Mouse (Mus musculus) v-Abl transformed pro-B cells (cell line): Measurements from ENCODE around the gene Gpx7.

ENCODE experiments used
- in situ Hi-C, 2 experiments: fragments of 400-800 bp; cut with MboI; formaldehyde crosslinking; loops; one replicate each; pipeline ENCODE4 v1.15.1; 2025; ENCODE audit not compliant: unreplicated experiment in 2 of 2

The Gpx7 gene

GRCm38 (mm10) chr4:108406861-108407401, at the start of gene Gpx7:
Gene Gpx7, minus strand, starts transcription at chr4:108406961.
- in situ Hi-C loops: no loop called here

GRCm38 (mm10) chr4:108456028-108456427, 49.3 kb upstream of the Gpx7 start:
- in situ Hi-C loops: no loop called here

- in situ Hi-C loops: no loop called here
Observed at GRCm38 (mm10) chr4:108448091-108448490, 41.3 kb upstream of the Gpx7 start.

- in situ Hi-C loops: no loop called here
Observed at GRCm38 (mm10) chr4:108438082-108438840, 31.5 kb upstream of the Gpx7 start.

- in situ Hi-C loops: no loop called here
Observed at GRCm38 (mm10) chr4:108436225-108436624, 29.5 kb upstream of the Gpx7 start.

- in situ Hi-C loops: no loop called here
Observed at GRCm38 (mm10) chr4:108435646-108436045, 28.9 kb upstream of the Gpx7 start.

GRCm38 (mm10) chr4:108434781-108435180, 28.0 kb upstream of the Gpx7 start:
- in situ Hi-C loops: no loop called here

- in situ Hi-C loops: no loop called here
Observed at GRCm38 (mm10) chr4:108434221-108434620, 27.5 kb upstream of the Gpx7 start.

GRCm38 (mm10) chr4:108433341-108433740, 26.6 kb upstream of the Gpx7 start:
- in situ Hi-C loops: no loop called here

- in situ Hi-C loops: no loop called here
Observed at GRCm38 (mm10) chr4:108431561-108431936, 24.8 kb upstream of the Gpx7 start.

GRCm38 (mm10) chr4:108430656-108431560, 24.1 kb upstream of the Gpx7 start:
- in situ Hi-C loops: no loop called here

- in situ Hi-C loops: no loop called here
Observed at GRCm38 (mm10) chr4:108428341-108428721, 21.6 kb upstream of the Gpx7 start.

GRCm38 (mm10) chr4:108427719-108428340, 21.1 kb upstream of the Gpx7 start:
- in situ Hi-C loops: no loop called here

- in situ Hi-C loops: no loop called here
Observed at GRCm38 (mm10) chr4:108424587-108424986, 17.8 kb upstream of the Gpx7 start.

- in situ Hi-C loops: no loop called here
Observed at GRCm38 (mm10) chr4:108407621-108408020, 860 bp upstream of the Gpx7 start.

- in situ Hi-C loops: no loop called here
Observed at GRCm38 (mm10) chr4:108406138-108406860, 462 bp downstream of the Gpx7 start.

- in situ Hi-C loops: no loop called here
Observed at GRCm38 (mm10) chr4:108405766-108406137, 1.0 kb downstream of the Gpx7 start.

- in situ Hi-C loops: no loop called here
Observed at GRCm38 (mm10) chr4:108403861-108404635, 2.7 kb downstream of the Gpx7 start.

GRCm38 (mm10) chr4:108400395-108400794, 6.4 kb downstream of the Gpx7 start:
- in situ Hi-C loops: no loop called here

GRCm38 (mm10) chr4:108394236-108394635, 12.5 kb downstream of the Gpx7 start:
- in situ Hi-C loops: no loop called here
